Mouse (Mus musculus): ENCODE data around the gene Ntn4.

DNA sequence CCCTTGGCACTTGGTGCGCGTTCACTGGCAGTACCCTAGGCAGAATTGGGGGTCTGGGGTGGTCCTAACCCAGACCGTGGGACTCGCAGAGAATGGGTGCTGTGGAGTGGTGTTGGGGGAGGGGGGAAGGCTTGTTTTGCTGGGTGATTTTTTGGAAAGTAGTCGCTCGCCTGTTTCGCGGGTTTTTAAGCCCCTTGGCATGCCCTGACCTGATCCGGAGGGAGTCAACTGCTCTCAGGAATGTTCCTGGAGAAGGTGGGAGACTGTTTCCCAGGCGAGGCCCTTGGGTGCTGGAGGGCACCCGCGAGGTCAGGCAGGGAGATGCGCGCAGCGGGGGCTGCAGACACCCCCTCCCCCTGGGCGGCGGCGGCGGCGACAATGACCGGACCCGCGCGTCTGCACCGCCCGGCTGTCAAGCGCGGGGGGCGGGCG lies at the start of gene Ntn4:
- TF ChIP-seq POLR2A (IDR thresholded peaks at IDR 0.05; ENCODE audit: borderline replicate concordance, extremely low read depth, insufficient read depth, insufficient read length, poor library complexity, severe bottlenecking) (no peak), CTCF (IDR thresholded peaks at IDR 0.05; ENCODE audit: borderline replicate concordance, extremely low read depth, insufficient read depth, insufficient read length) (no peak)
